Mouse (Mus musculus) induced T-regulatory cell, adult 2 months (primary cell): ENCODE data around the gene Prkcg.

Experiments
- DNase-seq: peaks from one replicate; pipeline ENCODE4 v3.0.0-alpha.2; 2012; ENCODE audit warnings: low read depth

Gene Prkcg

DNA sequence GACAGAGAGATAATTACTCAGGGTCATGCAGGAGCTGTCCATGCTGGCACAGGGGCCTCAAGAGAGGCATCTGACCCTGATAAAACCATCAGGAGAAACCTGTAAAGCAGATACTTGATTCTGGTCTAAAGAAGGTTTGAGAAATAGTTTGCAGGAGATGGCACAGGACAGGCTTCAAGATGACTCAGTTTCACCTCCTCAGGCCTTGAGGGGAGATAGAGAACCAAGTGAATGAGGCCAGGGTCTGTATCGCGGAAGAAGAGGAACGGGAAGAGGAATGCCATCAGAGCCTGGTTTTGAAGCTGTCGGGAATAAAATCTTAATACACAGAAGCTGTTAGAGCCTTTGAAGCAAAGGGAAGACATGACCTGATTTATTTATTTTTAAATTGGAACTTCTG, 28.7 kb downstream of the Prkcg start:
- no peak for DNase-seq

DNA sequence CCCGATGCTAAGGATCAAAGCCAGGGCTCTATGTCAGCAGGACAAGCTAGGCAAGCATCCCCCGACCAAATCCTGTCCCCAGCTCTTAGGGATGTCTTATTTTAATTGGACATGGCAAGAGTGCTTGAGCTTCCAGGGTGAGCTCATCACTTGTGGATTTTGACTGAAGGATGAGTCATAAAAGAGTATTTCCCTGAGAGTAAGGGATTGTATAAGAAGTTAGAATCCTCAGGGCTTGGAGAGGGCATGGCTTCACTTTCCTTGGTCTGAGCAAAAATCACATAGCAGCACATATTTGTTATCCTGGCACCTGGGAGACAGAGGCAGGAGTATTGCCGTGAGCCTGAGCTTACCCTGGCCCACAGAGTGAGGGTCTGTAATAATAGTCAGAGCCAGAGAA, 31.9 kb downstream of the Prkcg start:
- no peak for DNase-seq

DNA sequence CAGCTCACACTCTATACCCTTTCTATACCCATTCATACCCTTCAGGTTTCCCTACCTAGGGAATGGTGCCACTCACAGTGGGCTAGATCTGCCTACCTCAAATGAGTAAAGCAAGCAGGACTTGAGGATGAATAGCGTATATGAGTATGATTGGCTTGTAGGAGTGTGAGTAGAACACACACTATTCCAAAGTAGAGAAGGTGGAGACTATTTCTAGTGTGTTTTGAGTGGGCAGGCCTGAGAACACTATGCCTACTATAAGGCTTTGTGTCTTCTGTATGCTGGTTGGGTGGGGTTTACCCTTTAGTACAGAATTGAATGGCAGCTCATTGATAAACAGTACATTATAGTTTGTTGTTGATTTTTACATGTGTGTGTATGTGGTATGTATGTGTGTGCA, 34.8 kb downstream of the Prkcg start:
- DNase-seq = no peak

DNA sequence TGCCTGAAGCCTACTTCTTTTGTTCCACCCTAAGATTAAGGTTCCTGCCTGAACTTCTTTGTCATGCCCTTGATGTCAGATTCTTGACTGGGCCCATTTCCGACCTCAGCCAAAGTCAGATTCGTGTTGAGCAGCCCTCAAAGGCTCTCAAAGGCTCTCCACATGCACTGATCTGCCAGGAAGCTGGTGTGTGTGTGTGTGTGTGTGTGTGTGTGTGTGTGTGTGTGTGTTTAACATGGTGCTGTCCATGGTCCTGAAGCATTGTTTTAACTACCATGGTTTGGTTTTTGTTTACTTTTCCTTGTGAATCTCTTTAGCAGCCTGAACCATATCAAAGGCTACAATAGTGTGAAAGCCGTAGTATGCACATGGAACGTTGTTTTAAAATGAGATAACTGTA, 39.0 kb downstream of the Prkcg start:
- DNase-seq = peak; percentile 37

- DNase-seq = peak; percentile 67
Observed at GRCm38 (mm10) chr7:3329776-3330546, 41.0 kb downstream of the Prkcg start.

DNA sequence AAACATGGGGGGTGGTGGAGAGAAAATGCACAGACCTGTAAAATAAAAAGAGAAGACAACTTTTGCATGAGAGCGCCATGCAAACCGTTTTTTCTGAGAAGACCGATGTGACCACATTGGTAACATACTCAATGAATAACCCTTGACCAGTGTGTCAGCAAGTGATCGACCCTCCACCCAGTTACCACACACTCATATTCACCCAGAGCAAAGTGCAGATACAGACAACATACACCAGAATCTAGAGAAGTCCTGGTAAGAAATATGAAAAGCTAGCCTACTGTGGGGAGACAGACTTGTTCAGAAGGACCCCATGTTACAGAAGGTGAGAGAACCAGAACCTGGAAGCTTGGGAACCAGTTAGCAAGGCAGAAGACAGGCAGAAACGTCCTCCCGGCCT, 42.2 kb downstream of the Prkcg start:
- no peak for DNase-seq

DNA sequence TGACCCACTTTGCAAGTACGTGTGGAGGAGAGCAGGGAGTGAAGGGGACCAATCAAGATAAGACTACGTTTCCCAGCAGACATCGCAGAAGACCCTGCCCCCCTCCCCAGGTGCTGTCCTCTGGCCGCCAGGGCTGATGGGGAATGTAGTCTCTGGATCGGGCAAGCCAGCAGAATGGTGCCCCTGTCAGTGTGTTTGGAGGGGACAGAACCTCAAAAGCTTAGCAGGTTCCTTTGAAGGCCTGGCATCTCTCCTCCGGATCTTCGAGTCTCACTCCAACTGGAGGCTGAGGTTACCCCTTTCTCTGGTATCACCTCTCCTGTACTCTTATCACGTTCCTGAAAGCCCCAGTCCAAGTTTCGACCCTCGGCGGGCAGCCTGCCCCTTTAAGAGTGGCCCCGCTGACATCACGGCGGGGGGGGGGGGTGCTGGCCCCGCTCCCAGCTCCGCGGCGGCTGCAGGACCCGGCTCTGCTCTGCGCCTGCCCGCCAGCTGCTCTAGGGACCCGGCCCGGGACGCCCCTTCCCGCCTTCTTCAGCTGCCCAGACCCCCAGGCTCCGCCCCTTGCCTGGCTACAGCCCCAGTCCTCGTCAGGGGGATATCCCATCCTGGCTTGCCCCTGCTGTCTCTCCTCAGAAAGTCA, 42.7 kb downstream of the Prkcg start:
- DNase-seq = no peak

DNA sequence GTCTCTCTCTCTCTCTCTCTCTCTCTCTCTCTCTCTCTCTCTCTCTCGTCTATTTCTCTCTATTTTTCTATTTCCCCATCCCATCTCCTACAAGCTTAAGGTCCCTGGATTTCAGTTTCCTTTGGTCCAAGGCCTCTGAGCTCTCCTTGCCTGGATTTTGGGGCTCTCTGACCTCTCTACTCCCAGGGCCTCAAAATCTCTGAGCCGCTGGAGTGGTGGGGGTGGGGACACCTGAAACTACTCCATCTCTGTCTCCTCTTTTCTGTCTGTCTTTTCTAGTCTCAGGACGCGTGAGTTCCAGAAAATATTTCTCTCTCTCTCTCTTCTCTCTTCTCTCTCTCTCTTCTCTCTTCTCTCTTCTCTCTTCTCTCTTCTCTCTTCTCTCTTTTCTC, 43.2 kb downstream of the Prkcg start:
- DNase-seq = no peak

- DNase-seq = no peak
Observed at GRCm38 (mm10) chr7:3332619-3333521, 43.9 kb downstream of the Prkcg start, which contains the start of gene Cacng7. Cacng7 (plus strand) TSS chr7:3332955.

DNA sequence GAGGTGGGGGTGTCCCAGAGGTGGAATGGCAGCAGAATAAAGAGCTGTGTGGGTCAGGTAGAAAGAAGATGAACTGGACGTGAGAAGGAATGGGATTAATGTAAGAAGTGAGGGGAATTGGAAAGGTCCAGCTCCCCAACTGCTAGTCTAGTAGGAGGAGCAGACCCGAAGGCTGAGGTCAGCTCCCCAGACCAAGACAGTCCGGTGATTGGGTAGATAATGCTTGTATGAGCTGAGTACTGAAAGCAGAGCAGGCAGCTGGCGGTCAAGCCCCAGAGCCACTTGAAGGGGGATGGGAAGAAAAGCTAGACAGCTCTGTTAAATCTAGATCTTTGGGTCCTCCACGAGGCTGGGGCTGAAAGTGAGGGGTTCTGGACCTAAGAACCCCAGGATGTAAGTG, 44.6 kb downstream of the Prkcg start:
- DNase-seq = no peak

GRCm38 (mm10) chr7:3336412-3336811, 47.4 kb downstream of the Prkcg start:
- DNase-seq = no peak

DNA sequence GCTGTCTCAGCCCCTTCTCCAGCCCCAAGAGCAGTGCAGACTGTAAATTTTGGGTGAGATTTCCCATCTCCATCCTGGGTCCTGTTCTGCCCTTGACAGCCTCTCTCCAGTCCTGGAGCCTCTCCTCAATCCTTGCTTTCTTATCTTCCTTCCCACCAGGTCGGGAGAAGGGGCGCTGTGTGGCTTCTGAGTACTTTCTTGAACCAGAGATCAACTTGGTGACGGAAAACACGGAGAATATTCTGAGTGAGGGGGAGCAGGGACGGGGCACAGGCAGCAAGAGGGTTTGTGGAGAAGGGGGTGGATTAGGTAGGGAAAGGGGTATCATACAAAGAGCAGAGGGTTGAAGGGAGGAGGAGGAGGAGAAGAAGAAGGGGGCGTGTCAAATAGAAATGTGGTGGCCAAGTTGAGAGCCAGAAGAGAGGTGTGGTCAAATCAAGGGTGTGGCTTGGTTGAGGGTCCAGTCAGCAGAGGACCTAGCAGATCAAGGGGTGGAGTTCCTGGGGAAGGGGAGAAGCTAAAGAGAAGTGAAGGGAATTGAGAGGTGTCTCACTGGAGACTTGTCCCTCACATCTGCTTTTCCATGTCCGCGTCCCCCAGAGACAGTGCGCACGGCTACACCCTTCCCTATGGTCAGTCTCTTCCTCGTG, 49.4 kb downstream of the Prkcg start:
- DNase-seq = no peak

GRCm38 (mm10) chr7:3339010-3339409, 50.0 kb downstream of the Prkcg start:
- no peak for DNase-seq

DNA sequence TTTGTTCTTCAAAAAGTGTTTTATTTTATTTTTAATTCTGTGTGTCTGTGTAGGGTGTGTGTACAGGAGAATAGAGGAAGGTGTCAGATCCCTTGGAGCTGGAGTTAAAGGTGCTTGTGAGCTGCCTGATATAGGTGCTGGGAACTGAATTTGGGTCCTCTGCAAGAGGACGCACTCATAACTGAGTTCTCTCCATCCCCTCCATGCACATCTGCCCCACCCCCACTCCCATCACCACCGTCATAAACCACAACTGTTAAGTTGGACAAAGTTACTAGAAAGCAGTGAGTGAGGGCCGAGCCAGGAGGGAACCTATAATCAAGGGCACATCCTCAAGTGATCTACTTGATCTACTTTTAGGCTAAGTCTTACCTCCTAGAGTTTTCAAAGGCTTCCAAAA, 54.9 kb downstream of the Prkcg start:
- DNase-seq = no peak

DNA sequence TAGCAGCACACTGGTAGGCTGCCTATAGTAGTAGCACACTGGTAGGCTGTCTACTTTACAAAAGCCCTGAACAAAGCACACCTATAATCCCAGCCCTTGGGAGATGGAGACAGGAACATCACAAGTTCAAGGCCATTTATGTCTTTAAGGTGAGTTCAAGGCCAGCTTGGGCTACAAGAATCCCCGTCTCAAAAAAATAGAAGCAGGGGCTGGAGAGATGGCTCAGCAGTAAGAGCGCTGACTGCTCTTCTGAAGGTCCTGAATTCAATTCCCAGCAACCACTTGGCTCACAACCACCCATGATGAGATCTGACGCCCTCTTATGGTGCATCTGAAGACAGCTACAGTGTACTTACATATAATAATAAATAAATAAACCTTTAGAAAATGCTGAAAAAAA, 56.3 kb downstream of the Prkcg start:
- no peak for DNase-seq

- DNase-seq = no peak
Observed at GRCm38 (mm10) chr7:3347366-3348287, 58.6 kb downstream of the Prkcg start.

- no peak for DNase-seq
Observed at GRCm38 (mm10) chr7:3348326-3348725, 59.3 kb downstream of the Prkcg start.

- DNase-seq = no peak
Observed at GRCm38 (mm10) chr7:3349775-3350174, 60.8 kb downstream of the Prkcg start.

GRCm38 (mm10) chr7:3351536-3351935, 62.6 kb downstream of the Prkcg start:
- DNase-seq = no peak

- no peak for DNase-seq
Observed at GRCm38 (mm10) chr7:3354850-3355249, 65.9 kb downstream of the Prkcg start.

DNA sequence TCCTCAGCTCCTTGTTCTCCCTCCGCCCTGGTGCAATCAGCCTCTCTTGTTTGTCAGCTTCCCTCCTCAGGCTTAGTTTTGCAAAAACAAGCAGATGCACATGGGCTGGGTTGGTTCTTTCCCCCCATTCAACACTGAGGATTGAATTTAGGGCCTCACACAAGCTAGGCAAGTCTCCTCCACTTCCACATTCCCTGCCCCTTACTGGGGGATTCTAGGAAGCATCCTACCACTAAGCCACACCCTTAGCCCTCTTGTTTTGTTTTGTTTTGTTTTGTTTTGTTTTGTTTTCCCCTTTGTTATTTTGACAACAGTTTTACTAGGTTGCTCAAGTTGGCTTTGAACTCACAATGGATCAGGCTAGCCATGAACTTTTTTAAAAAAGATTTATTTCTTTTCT, 71.7 kb downstream of the Prkcg start:
- DNase-seq = no peak
